Mouse (Mus musculus) WW6 (cell line): ENCODE data around the gene Trim54.

Experiments
- DNase-seq: peaks from one replicate; pipeline ENCODE4 v3.0.0-alpha.2; 2013; ENCODE audit warnings: low read depth, low spot score

Gene Trim54

DNA sequence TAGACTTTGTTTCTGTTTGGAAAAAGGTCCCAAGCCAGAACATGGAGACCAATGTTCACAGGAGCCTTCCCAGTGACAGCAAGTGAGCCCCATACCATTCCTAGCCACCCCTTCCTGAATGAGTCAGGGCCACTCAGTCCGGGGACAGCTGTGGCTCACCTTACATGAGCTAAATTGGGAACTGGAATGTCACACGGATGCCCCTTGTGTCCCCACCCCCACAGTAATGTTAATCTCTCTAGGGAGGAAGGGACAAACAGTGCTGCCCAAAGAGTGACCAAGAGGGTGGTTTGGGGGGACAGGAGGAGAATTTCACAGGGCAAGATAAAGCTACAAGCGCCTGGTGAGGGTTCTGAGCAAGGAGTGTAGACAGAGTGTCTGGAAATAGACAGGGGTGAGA, at the start of gene Trim54:
Gene Trim54, plus strand, starts transcription at position 359 of the 400 bp plus-strand sequence.
- DNase-seq, result no peak

GRCm38 (mm10) chr5:31069810-31070209, 46.7 kb upstream of the Trim54 start:
- no peak for DNase-seq

DNA sequence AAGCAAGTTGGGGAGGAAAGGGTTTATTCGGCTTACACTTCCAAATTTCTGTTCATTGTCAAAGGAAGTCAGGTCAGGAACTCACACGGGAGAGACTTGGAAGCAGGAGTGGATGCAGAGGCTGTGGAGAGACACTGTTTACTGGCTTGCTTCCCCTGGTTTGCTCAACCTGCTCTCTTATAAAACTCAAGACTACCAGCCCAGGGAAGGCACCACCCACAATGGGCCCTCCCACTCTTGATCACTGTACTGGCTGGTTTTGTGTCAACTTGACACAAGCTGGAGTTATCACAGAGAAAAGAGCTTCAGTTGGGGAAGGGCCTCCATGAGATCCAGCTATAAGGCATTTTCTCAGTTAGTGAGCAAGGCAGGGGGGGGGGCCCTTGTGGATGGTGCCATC, 45.5 kb upstream of the Trim54 start:
- no peak for DNase-seq

DNA sequence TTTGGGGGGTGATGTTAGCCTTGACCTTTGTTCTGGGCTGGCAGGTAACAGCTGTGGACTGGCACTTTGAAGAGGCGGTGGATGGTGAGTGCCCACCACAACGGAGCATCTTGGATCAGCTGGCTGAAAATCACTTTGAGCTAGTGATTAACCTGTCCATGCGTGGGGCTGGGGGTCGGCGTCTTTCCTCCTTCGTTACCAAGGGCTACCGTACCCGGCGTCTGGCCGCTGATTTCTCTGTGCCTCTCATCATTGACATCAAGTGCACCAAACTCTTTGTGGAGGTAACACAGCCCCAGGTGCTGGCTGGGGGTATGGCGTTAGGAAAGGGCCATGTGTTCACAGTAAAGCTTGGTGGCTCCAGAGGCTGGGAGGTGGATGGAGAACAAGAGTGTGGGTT, 44.7 kb upstream of the Trim54 start:
- DNase-seq, result no peak

DNA sequence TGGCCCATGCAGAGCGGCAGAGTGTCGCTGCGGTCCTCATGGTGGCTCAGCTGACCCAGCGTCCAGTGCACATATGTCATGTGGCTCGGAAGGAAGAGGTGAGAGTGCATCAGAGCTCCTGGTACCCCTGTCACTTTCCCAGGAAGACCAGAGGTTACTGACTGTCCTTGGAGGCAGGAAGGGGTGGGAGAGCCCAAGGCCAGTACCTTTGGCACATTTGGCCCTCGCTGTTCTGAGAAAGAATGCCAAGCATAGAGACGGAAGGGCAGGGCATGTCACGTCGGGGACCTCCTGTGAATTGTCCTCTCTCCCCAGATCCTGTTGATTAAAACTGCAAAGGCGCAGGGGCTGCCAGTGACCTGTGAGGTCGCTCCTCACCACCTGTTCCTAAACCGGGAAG, 43.3 kb upstream of the Trim54 start:
- DNase-seq, result no peak

GRCm38 (mm10) chr5:31076346-31076745, 40.2 kb upstream of the Trim54 start:
- DNase-seq, result no peak

- DNase-seq, result no peak
Measured at GRCm38 (mm10) chr5:31080059-31080794, 36.3 kb upstream of the Trim54 start.

DNA sequence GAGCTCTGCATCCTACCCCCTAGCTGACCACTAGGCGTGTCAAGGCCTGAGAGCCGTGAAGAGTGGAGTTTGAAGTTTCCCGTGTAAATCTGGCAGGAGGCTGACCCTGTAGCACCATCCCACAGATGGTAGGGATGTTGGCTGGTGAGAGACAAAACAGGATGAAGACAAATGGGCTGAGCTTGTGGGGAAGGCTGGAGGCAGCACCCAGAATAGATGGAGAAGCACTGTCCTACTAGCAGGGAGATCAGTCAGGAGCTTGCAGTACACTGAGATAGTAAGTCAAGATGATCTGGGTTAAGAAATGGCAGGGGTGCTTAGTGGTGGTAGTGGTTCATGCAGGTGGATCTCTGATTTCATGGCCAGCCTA, 35.7 kb upstream of the Trim54 start:
- no peak for DNase-seq

DNA sequence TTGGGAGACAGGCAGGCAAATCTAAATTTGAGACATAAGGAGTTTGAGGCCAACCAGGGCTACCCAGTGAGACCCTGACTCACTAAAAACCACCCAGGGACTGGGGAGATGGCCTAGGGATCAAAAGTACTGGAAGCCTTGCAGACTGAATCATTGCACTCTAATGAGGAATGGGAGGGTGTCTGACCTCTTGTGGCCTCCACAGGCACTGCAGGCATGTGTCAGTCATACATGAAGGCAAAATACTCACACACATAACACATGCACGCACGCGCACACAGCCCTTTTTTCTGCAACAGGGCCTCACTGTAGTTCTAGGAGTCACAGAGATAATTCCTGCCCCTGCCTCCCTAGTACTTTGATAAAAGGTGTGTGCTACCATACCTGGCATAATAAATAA, 35.1 kb upstream of the Trim54 start:
- DNase-seq, result no peak

GRCm38 (mm10) chr5:31082355-31082754, 34.2 kb upstream of the Trim54 start:
- DNase-seq, result no peak

- DNase-seq, result no peak
Measured at GRCm38 (mm10) chr5:31082935-31083625, 33.4 kb upstream of the Trim54 start.

DNA sequence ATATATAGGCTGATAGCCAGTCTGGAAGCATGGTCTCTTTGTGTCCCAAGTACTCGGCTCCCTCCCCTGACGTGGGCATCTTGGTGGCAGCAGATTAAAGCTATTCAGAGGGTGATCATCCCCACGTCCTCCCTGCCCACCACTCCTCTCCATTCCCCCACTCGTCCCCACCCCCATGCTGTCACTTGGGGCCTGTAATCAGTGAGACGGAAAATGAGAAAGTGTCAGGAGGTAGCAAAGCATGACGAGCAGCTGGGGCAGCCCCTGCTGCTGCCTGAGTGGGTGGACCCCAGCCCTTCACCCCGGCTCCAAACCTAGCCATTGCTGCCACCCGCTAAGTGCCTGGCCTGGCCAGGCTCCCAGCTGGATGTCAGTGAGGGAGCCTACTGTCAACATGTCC, 32.6 kb upstream of the Trim54 start:
- DNase-seq, result no peak

GRCm38 (mm10) chr5:31086606-31087005, 29.9 kb upstream of the Trim54 start:
- DNase-seq, result no peak

DNA sequence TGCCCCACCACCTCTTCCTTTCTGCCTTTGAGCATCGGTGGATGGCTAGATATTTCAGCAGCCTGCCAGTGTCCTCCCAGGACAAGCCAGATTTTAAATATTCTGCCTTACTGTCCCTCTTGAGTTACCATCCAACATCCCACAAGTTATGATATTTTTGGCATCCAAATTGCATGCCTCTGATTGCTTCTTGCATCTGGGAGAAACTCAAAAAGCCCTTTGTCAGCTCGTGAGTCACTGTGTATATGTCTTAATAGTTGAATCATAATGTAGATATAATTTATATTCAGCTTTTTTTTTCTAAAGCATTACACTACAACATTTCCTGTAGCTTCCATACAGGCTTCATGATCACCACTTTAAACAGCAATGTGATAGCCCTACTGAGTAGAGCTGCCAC, 29.4 kb upstream of the Trim54 start:
- no peak for DNase-seq

- no peak for DNase-seq
Measured at GRCm38 (mm10) chr5:31092231-31092975, 24.1 kb upstream of the Trim54 start.

GRCm38 (mm10) chr5:31093151-31094041, 23.1 kb upstream of the Trim54 start:
- no peak for DNase-seq

DNA sequence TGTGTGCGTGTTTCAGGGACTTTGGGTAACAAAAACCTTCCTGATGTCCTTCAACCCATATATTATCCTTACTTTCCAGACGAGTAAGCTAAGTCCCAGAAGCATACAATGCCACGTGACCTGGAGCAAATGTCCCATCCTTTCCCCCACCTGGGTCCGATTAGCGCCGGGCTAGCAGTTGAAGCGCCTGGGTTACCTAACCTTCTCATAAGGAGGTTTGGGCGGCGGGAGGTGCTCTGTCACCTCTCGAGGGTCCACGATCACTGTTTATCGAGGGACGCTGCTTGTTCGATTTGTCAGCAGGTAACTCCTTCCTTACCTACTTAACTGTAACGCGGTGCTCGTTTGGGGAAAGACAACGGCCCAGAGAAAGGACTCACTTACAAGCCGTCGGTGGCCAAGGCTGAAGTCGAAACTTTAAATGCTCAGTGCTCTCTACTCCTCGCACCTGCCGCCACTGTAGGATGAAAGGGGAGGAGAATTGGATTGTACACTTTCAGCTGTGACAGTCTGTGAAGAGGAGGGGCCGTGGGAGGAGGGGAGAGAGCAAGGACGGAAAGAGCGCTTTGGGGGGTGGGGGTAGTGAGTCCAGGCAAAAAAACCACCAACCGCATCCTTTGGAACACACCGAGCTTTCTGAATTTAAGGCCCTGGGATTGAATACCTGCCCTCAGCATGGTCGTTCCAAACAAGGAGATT, 22.3 kb upstream of the Trim54 start:
- no peak for DNase-seq

- no peak for DNase-seq
Measured at GRCm38 (mm10) chr5:31094799-31095691, 21.5 kb upstream of the Trim54 start.

GRCm38 (mm10) chr5:31095711-31096480, 20.6 kb upstream of the Trim54 start:
- DNase-seq, result no peak
